Mouse (Mus musculus): ENCODE data around the gene Stx1a.

GRCm38 (mm10) chr5:135070448-135070847, 47.2 kb downstream of the Stx1a start:
- TF ChIP-seq POLR2A (IDR thresholded peaks at IDR 0.05; ENCODE audit: extremely low read depth, insufficient read depth, low read length), result no peak
- no peak for TF ChIP-seq CTCF (IDR thresholded peaks at IDR 0.05; ENCODE audit: low read depth, low read length)
